Mouse (Mus musculus): ENCODE measurements around the gene Ska2. TPM values are rescaled to one million over a fixed set of nuclear protein-coding genes. Genes with fewer than 3 reads are reported as not detected.

The Ska2 gene
- 0.20 and 1.1 TPM in 2 replicates for polyA plus RNA-seq (2012; ENCODE audit: low replicate concordance)

DNA sequence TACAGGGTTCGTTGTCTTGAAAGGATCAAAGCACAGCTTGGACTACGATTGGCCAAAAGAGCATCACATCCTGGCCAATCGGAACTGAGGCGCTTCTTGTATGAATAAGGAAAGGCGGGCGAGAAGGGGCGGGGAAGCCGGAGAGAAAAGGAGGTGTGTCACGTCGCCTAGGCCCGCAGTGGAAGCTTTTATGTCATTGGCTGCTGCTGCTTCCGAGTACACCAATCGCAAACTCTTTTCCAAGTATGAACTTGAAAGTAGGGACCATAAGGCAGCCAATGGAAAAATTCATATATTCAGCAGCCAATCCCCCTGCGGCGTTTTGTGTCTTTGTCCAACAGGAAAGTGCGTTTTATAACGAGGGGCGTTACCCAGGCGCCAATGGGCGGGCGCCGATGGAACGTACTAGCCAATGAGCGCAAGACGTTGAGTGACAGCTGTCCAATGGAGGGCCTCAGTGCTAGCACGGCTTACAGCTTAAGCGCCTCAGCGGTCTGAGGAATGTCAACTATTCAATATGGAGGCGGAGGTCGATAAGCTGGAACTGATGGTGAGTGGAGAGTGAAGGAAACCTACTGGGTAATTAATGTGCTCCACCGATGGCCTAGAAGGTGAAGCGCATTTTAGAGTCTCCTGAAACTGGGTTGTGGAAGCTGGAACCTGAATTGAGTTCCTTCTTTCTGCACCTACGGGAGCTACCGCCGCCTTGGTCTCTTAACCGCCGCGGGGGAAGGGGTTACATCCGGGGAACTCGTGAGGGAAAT, at the start of gene Ska2:
Ska2 (plus strand) TSS at position 480 of the 764 bp plus-strand sequence.

DNA sequence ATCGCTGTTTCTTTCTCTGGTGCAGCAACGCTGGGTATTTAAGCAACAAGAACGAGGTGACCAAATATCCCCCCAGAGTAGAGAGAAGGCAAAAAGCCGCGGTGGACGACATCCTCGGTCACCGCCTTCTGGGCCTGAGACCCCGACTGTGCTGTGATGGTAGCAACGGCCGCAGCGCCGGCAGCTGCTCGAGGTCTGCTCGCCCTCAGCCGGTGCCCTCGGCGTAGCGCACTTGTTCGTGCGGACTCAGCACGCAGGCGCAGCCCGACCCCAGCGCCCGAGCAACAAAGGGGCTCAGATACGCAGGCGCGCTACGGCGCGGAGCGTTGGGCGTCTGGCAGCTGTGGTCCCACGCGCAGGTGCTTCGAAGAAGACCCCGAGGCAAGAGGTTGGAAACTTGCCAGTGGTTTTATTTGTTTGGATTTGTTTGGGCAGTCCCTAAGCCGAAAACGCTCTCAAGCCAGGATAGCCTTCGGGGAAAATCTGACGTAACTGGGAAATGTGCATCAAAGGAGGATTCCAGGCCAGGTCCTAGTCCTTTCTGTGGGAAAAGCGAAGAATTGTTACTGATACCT, 35.1 kb upstream of the Ska2 start, which contains the start of gene Gdpd1:
Gdpd1 (minus strand) TSS at position 197 of the 575 bp plus-strand sequence.

DNA sequence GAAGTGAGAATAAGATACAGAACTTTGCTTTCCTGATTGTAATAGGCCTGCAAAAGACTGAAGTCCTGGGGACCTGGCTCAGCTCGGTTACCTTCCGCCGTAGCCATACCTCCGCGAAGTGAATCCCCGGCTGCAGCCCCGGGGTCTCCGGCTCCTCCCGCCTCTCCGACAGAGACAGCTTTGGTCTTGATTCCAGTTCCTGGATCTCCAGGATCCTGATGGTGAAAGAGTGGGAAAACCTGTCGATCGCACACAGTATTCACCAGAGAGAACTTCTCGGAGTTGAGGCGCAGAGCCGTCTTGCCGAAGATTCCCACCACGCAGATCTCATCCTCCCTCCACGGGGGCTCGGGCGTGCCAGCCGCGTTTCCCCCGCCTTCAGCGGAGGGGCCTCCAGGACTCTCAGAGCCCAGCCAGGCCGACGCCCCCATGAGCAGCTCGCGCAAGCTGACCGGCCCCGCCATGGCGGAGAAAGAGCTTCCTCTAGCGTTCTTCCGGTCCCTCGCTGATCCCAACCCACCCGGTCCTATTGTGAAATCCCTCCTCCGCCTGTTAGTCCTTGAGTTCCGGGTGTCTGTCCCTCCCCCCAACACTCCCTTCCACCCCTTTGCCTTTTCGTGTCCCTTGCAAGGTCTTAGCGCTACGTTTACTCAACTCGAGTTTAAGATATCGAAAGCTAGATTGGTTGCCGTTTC, 22.6 kb upstream of the Ska2 start, which contains the start of gene Smg8:
Smg8 (minus strand) TSS at position 485 of the 695 bp plus-strand sequence.

DNA sequence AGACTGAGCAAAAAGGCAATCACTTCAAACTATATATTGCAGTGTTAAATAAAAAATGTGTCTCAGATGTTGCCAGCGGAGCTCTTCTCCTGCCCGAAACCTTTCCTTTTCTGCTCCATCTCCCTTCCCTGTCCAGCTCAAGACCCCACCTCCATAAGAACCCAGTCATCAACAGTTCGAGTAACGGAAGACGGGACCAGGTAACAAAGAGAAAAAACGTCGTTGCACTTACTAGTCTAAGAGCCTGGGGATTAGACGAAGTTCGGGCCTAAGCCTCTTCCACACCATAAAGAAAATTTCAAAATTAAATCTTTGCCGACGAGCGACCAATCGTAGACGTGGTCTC, 652 bp upstream of the Ska2 start, which contains the start of gene Prr11:
Prr11 (minus strand) TSS at position 300 of the 346 bp plus-strand sequence.

DNA sequence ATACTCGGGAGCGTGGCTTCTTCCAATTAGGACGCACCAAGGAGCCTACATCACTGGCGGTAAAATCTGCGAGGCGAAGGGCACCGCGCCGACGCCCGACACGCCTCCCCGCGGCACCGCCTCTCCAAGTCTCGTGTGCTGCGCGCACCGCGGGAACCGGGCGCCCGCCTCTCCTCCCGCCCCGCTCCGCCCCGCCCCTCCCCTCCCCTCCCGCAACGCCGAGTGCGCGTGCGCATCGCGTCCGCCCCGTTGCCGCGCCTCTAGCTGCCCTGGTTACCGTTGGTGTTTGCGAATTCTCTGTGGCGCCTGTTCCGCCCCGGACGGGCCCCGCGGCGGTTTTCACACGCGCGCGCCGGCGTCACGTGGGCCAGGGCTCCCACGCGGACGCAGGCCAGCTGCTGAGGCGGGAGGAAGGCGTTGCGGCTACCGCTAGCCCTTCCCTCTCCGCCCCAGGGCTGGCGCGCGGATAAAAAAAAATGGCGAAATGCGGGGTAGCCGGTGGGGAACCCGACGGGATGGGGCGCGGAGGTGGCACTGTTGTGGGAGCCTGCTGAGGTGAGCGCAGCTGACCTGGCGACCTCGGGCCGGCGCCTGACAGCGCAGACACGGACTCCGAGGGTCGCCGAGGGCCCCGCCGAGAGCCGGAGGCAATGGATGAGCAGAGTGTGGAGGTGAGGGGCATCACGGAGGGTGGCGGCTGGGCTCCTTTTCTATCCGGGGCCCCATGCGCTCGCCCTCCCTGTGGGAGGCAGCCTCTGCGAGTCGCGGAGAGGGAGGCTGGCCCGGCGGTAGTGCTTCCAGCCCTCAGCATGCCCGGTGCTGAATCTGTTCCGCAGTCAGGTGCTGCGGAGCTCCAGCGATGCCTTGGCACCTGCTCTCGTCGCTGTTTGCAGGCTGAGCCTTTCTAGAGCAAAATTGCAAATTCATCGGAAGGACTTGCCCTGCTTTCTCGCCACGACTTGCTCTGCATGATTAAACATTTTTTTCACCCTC, 18.1 kb downstream of the Ska2 start, which contains the start of gene Trim37:
Trim37 (plus strand) TSS at position 254 of the 993 bp plus-strand sequence.

Other genes starting within 250 kb of the Ska2 start
- gene Ypel2, start 115.5 kb upstream of the Ska2 start, polyA plus RNA-seq (2012; ENCODE audit: low replicate concordance), result 3.4 and 4.6 TPM in 2 replicates
- gene Gdpd1, start 35.2 kb upstream of the Ska2 start, polyA plus RNA-seq (2012; ENCODE audit: low replicate concordance), result 0.13 and 0.88 TPM in 2 replicates
- 4.4 and 5.0 TPM in 2 replicates for gene Smg8, start 22.5 kb upstream of the Ska2 start, polyA plus RNA-seq (2012; ENCODE audit: low replicate concordance)
- gene Prr11, start 526 bp upstream of the Ska2 start, polyA plus RNA-seq (2012; ENCODE audit: low replicate concordance), result 0.26 and 0.65 TPM in 2 replicates
- gene Trim37, start 17.8 kb downstream of the Ska2 start, polyA plus RNA-seq (2012; ENCODE audit: low replicate concordance), result 4.1 and 6.1 TPM in 2 replicates
- 2.1 and 7.2 TPM in 2 replicates for gene Ppm1e, start 249.8 kb downstream of the Ska2 start, polyA plus RNA-seq (2012; ENCODE audit: low replicate concordance)

Measured in hematopoietic multipotent progenitor cell, adult 10-12 weeks (in vitro differentiated cells).